Mouse (Mus musculus) spleen, adult 2 months (tissue): ENCODE results near the gene Slc25a10.

ENCODE experiments used
- CTCF ChIP-seq: fragments of 200-500 bp; IDR thresholded peaks from 2 replicates; pipeline ENCODE4 v1.5.1; 2011; ENCODE audit warnings: mild to moderate bottlenecking, inconsistent platforms; ENCODE audit not compliant: insufficient read depth, insufficient read length, insufficient replicate concordance; ENCODE audit errors: extremely low read depth
- POLR2A ChIP-seq: fragments of 200-500 bp; IDR thresholded peaks from 2 replicates; pipeline ENCODE4 v1.6.1; 2011; ENCODE audit warnings: low read depth, low read length, inconsistent platforms

- no peak for TF ChIP-seq POLR2A
- no peak for TF ChIP-seq CTCF
These were observed 39.4 kb upstream of the Slc25a10 start for GRCm38 (mm10) chr11:120452246-120452645.
